ENCODE assay signal across 8 mouse cellular contexts in genomic region chr15:96641821-96642435, GRCm38 (mm10). TPM values are rescaled to one million over a fixed set of nuclear protein-coding genes. Genes with fewer than 3 reads are reported as not detected.
DNase-seq lines count a peak whose midpoint lies in the region; ATAC-seq and TF ChIP-seq lines count a peak whose summit lies in the region.

No protein-coding gene starts in this region.

- DNase-seq in testis, postnatal 14 days (ENCODE audit: low spot score), result no peak
- peak; percentile 36 for DNase-seq in cerebellum, adult 8-10 months
- DNase-seq in forebrain, postnatal 0 days, result peak; percentile 76
- peak; percentile 16 for DNase-seq in kidney, postnatal 14 days
- DNase-seq in spleen, adult 18-20 months, result peak; percentile 34 to 50
- DNase-seq in urinary bladder, adult 2 months (ENCODE audit: low spot score), result no peak

- H3K27me3 ChIP-seq in testis, adult 2 months (ENCODE audit: control insufficient read depth, insufficient read depth, low read length), result no peaks in the 10 kb centered on the region; the same call in 1 of the 2 replicates
- no peaks in the 10 kb centered on the region for H3K27me3 ChIP-seq in forebrain, postnatal 0 days (ENCODE audit: insufficient read depth, low read length)

- no peak overlapping the region for H3K27ac ChIP-seq in testis, adult 2 months (ENCODE audit: control insufficient read depth, insufficient read depth, low read depth, low read length)
- peak overlapping the region; percentile 100 for H3K27ac ChIP-seq in forebrain, postnatal 0 days (ENCODE audit: low read depth, low read length)

- peak; percentile 1; the same call in 1 of the 2 replicates for ATAC-seq in forebrain, postnatal 0 days
- peak; percentile 7 for ATAC-seq in megakaryocyte progenitor cell, adult 5-6 weeks (replicated peaks; ENCODE audit: poor library complexity)

- peak overlapping the region; percentile 99 for H3K9ac ChIP-seq in forebrain, postnatal 0 days

- peak overlapping the region; percentile 95 for H3K4me2 ChIP-seq in forebrain, postnatal 0 days (ENCODE audit: low read depth)

- WGBS in forebrain, postnatal 0 days, result 3% methylated on average over 31 of the region's 31 CpGs

- TF ChIP-seq CTCF in testis, adult 2 months (IDR thresholded peaks at IDR 0.05; ENCODE audit: control insufficient read depth, insufficient read depth, insufficient replicate concordance, low read depth, low read length), result no peak
- TF ChIP-seq CTCF in forebrain, postnatal 0 days (IDR thresholded peaks at IDR 0.05; ENCODE audit: low read depth), result no peak

- no peaks in the 10 kb centered on the region for H3K9me3 ChIP-seq in forebrain, postnatal 0 days (ENCODE audit: low read length)

- no peak for TF ChIP-seq POLR2A in testis, adult 2 months (IDR thresholded peaks at IDR 0.05; ENCODE audit: control insufficient read depth, low read depth, low read length)

- peak overlapping the region; percentile 65 for H3K4me3 ChIP-seq in testis, adult 2 months (ENCODE audit: control insufficient read depth, low read depth, low read length)
- H3K4me3 ChIP-seq in forebrain, postnatal 0 days (ENCODE audit: low read depth, low read length), result peak overlapping the region; percentile 82

- no peaks in the 10 kb centered on the region for H3K36me3 ChIP-seq in testis, adult 2 months (ENCODE audit: control insufficient read depth, insufficient read depth, low read length)
- no peaks in the 10 kb centered on the region for H3K36me3 ChIP-seq in forebrain, postnatal 0 days (ENCODE audit: insufficient read depth)

- peaks cover 21% of the 10 kb centered on the region for H3K4me1 ChIP-seq in testis, adult 2 months (ENCODE audit: control insufficient read depth, insufficient read depth, low read length)
- peaks cover 4% of the 10 kb centered on the region; the same call in 1 of the 2 replicates for H3K4me1 ChIP-seq in forebrain, postnatal 0 days (ENCODE audit: insufficient read depth)

RNA-seq across cellular contexts. Expression of gene Slc38a1, which starts 0.8 kb away (rescaled TPM):
- polyA plus RNA-seq in testis, adult 2 months (2012; rRNA removed), result 2.0 and 2.1 TPM in 2 replicates
- total RNA-seq in forebrain, postnatal 0 days (2014; rRNA removed), result 52.7 and 73.3 TPM in 2 replicates
- 67.0 and 90.2 TPM in 2 replicates for polyA plus RNA-seq in forebrain, postnatal 0 days (2015; fragmentation: Nextera tagmentation; extraction: Ambion mirVana)
- 94.0 and 107 TPM in 2 replicates for total RNA-seq in megakaryocyte progenitor cell, adult 5-6 weeks (2015)
- 53.2 and 63.8 TPM in 2 replicates for total RNA-seq in megakaryocyte progenitor cell, adult 5-6 weeks (2017)
- 13.9 and 21.5 TPM in 2 replicates for polyA plus RNA-seq in urinary bladder, adult 2 months (2012; rRNA removed)

RNA-seq across cellular contexts. Expression of gene Slc38a2, which starts 57.6 kb away (rescaled TPM):
- polyA plus RNA-seq in testis, adult 2 months (2012; rRNA removed), result 8.8 and 10.8 TPM in 2 replicates
- total RNA-seq in forebrain, postnatal 0 days (2014; rRNA removed), result 80.9 and 107 TPM in 2 replicates
- 69.8 and 78.4 TPM in 2 replicates for polyA plus RNA-seq in forebrain, postnatal 0 days (2015; fragmentation: Nextera tagmentation; extraction: Ambion mirVana)
- 149 and 157 TPM in 2 replicates for total RNA-seq in megakaryocyte progenitor cell, adult 5-6 weeks (2015)
- 70.7 and 73.4 TPM in 2 replicates for total RNA-seq in megakaryocyte progenitor cell, adult 5-6 weeks (2017)
- 89.3 and 90.6 TPM in 2 replicates for polyA plus RNA-seq in urinary bladder, adult 2 months (2012; rRNA removed)

Comparison
In these comparisons a context has a peak if more than half of its experiments do, and no peak if none do; other contexts are left out.
1. DNase-seq: peak in cerebellum, adult 8-10 months (single experiment), forebrain, postnatal 0 days (single experiment), kidney, postnatal 14 days (single experiment) and spleen, adult 18-20 months (2 of 2); none in testis, postnatal 14 days (single experiment) and urinary bladder, adult 2 months (single experiment).